Mouse (Mus musculus) embryonic facial prominence, embryonic 11.5 days (tissue): ENCODE data around the gene Lhb. TPM values are rescaled to one million over a fixed set of nuclear protein-coding genes. Genes with fewer than 3 reads are reported as not detected.

Source experiments
- ATAC-seq: fragments of 200-750 bp; cut with Nextera tagmentation; replicated peaks from 2 replicates; pipeline ENCODE4 v1.8.0; 2017; ENCODE audit warnings: low read depth; ENCODE audit not compliant: insufficient number of reproducible peaks, low FRiP score, low TSS enrichment
- DNase-seq: peaks from one replicate; pipeline ENCODE4 v3.0.0-alpha.2; 2015; ENCODE audit warnings: low spot score
- H3K27ac ChIP-seq: fragments of 300-500 bp; sonication (generic); replicated peaks from 2 replicates; pipeline ENCODE4 v1.5.1; 2014; ENCODE audit warnings: mild to moderate bottlenecking, low read depth, low read length, control low read depth
- H3K27me3 ChIP-seq: fragments of 300-500 bp; sonication (generic); 2 replicates; pipeline ENCODE4 v1.6.1; 2014; ENCODE audit warnings: mild to moderate bottlenecking, low read length, moderate library complexity, mixed read lengths; ENCODE audit not compliant: control insufficient read depth, insufficient read depth
- H3K36me3 ChIP-seq: fragments of 300-500 bp; sonication (generic); replicated peaks from 2 replicates; pipeline ENCODE4 v1.6.1; 2014; ENCODE audit warnings: low read depth, mild to moderate bottlenecking, low read length, moderate library complexity, mixed read lengths; ENCODE audit not compliant: control insufficient read depth, insufficient read depth
- H3K4me1 ChIP-seq: fragments of 300-500 bp; sonication (generic); 2 replicates; pipeline ENCODE4 v1.6.1; 2014; ENCODE audit warnings: low read length, mixed read lengths; ENCODE audit not compliant: control insufficient read depth, insufficient read depth
- H3K4me2 ChIP-seq: fragments of 300-500 bp; sonication (generic); 2 replicates; pipeline ENCODE4 v1.6.1; 2014; ENCODE audit warnings: low read depth, mild to moderate bottlenecking, control low read depth, low read length, moderate library complexity
- H3K4me3 ChIP-seq: fragments of 300-500 bp; sonication (generic); 2 replicates; pipeline ENCODE4 v1.5.1; 2014; ENCODE audit warnings: low read depth, low read length, control low read depth
- H3K9ac ChIP-seq: fragments of 300-500 bp; sonication (generic); replicated peaks from 2 replicates; pipeline ENCODE4 v1.6.1; 2014; ENCODE audit warnings: mild to moderate bottlenecking, control low read depth, low read length
- H3K9me3 ChIP-seq: fragments of 300-500 bp; sonication (generic); replicated peaks from 2 replicates; pipeline ENCODE4 v1.6.1; 2016; ENCODE audit warnings: mild to moderate bottlenecking, low read length, inconsistent platforms, mixed read lengths; ENCODE audit not compliant: control insufficient read depth
- WGBS: fragments of 180-500 bp; shearing (Covaris S2); extraction: QIAGEN DNeasy Blood & Tissue Kit; methylation state at CpG from one replicate; pipeline ENCODE4 v1.1.7; 2014; 5-methylcytosine and 5-hydroxymethylcytosine counted together
- polyA plus RNA-seq: library from polyadenylated mRNA; unstranded; fragments of >200 nt; fragmentation: Nextera tagmentation; extraction: Ambion mirVana; gene quantifications from 2 replicates; pipeline ENCODE4 v1.2.1, GENCODE M21; 2014

Lhb gene
- polyA plus RNA-seq, 1 experiment from 2014 or later, result not detected

DNA sequence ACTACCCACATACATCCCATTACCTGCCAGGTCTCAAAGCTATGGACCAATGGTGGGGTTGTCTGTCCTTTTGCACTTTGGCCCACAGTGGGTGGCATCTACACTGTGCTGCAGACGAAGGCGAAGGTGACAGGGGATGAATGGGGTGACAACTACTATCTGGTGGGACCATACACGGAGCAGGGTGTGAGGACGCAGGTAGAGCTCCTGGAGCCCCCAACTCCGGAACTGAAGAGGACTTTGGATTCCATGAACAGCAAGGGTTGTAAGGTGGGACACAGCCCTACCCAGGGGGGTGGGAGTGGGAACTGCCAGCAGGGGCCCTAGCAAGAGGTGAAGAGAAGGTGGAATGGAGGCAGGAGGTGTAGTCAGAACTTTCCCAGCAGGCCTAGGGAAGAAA is 15.8 kb downstream of the Lhb start:
- no peak overlapping the region for H3K4me3 ChIP-seq

DNA sequence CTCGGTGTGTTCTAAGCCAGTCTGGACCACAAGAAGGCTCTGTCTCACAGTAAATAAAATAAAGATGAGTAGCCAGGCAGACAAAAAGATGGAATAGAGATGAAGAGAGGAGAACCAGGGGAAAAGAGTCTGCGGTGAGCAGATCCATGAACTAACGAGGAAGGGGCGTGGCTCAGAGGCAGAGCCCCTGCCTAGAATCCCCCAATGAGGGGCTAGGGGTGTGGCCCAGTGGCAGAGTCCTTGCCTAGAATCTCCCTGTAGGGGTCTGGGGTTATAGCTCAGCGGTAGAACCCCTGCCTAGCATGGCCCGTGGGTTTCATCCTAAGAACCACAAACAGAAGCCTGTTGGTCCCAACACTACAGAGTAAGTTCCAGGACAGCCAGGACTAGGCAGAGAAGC is 16.4 kb downstream of the Lhb start:
- Histone ChIP-seq H3K27me3 (no peaks in the 10 kb centered on the region), H3K9ac (no peak overlapping the region; the same call in 1 of the 2 replicates), H3K9me3 (no peaks in the 10 kb centered on the region), H3K36me3 (no peaks in the 10 kb centered on the region; the same call in 1 of the 2 replicates), H3K4me3 (no peak overlapping the region), H3K27ac (no peak overlapping the region), H3K4me2 (0 out of 2 replicates have a peak overlapping the region, but pooled peaks have one; percentile 16), H3K4me1 (peaks cover 14% of the 10 kb centered on the region)
- 18% methylated on average over 6 of the region's 6 CpGs for WGBS
- peak; percentile 64 for DNase-seq
- ATAC-seq, result no peak

More for the DNA sequence above, 15.8 kb downstream of the Lhb start:
- H3K27ac ChIP-seq, result no peak overlapping the region
- peak overlapping the region; percentile 13; the same call in 1 of the 2 replicates for H3K4me2 ChIP-seq
- H3K9me3 ChIP-seq, result no peaks in the 10 kb centered on the region
- peaks cover 14% of the 10 kb centered on the region for H3K4me1 ChIP-seq
- no peaks in the 10 kb centered on the region; the same call in 1 of the 2 replicates for H3K36me3 ChIP-seq
- 95% methylated on average over 5 of the region's 5 CpGs for WGBS
- DNase-seq (no peak), ATAC-seq (no peak)
- no peak overlapping the region; the same call in 1 of the 2 replicates for H3K9ac ChIP-seq
- no peaks in the 10 kb centered on the region for H3K27me3 ChIP-seq

DNA sequence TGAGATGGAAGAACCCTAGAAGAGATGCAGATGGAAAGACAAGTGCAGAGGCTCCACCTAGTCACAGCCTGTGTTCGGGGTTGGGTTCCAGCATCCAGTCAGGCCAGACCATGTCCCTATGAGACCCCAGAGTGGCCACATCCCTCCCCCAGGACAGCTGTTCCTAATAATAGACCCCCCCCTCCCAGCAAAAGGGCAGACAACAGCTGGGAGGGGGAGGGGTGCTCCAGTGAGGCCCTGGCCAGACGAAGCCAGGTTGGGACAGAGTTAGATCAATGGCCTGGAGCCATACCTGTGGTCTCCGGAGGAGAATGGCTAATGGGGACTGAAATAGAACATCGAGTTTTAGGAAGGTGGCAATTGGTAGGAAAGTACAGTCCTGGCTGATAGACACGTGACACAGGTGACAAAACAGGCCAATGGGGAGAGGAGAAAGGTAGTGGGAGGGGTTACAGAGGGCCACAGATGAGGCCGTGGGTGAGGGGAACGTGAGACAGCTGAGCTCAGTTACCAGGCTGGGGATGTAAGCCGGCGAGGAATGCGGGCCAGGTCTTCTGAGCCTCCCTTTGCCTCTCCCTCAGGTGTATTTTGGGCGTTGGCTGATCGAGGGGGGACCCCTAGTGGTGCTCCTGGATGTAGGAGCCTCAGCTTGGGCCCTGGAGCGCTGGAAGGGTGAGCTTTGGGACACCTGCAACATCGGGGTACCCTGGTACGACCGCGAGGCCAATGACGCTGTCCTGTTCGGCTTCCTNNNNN is 17.1 kb downstream of the Lhb start, which contains the start of gene Ruvbl2:
Ruvbl2 (minus strand) TSS at position 576 of the 756 bp plus-strand sequence.
- DNase-seq (peak; percentile 66), ATAC-seq (no peak)
- Histone ChIP-seq H3K9ac (no peak within 1 kb of the TSS; the same call in 1 of the 2 replicates), H3K27me3 (no peaks in the 10 kb centered on the region), H3K36me3 (no peaks in the 10 kb centered on the region; the same call in 1 of the 2 replicates), H3K4me2 (peak within 1 kb of the TSS; percentile 23), H3K4me3 (no peak within 1 kb of the TSS), H3K4me1 (peaks cover 14% of the 10 kb centered on the region), H3K27ac (no peak within 1 kb of the TSS), H3K9me3 (no peaks in the 10 kb centered on the region)
- 22% methylated on average over 19 of the region's 19 CpGs for WGBS

DNA sequence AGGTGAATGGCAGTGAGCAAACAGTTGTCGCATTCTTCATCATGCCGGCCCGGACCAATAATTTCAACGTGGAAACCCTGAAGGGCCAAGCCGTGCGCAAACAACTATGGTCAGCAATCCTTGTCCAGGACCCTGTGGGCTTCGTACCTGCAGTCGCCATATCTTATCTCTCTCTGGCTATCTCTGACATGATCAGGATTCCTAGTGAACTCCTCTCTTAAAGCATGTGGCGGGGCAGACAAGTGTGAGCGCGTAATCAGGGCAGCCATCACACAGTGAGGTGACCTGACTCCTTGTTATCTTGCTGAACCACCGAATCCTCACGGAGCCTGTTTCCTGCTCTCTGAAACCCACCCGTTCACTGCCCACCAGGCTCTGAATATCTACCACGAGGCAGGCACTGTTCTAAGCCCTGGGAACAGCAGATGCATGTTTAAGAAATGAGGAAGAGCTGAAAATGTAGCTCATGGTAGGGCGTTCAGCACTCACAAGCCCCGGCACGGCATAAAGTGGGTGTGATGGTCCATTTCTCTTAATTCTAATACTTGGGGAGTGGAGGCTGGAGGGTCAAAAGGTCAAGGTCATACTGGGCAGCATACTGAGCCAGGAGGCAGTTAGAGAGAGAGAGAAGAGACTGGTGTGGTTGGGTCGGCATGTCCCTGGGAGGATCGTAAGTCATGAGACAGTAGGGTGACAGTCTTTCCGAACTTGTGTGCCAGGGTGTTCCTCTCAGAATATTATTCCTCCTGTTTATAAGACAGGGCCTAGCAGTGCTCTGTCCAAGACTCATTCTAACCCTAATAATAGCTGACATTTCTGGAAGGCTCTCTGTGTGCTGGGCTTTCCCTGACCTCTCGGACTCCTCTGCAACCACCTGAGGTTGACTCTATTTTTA is 23.2 kb downstream of the Lhb start:
- no peak for DNase-seq

DNA sequence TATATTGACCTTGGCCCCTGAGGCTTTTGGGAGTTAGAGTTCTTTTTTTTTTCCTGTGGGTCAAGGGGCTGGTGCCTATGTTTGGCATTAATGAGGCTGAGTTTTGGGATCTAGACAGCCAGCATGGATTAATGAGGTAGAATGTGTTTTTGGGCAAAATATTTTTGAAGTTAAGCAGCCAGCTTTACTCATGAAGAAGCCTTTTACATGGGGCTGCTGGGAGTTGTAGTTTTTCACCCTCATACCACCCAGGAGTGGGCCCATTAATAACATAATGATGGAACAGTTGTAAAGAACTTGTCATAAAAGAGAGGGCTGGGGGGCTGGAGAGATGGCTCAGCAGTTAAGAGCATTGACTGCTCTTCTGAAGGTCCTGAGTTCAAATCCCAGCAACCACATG is 26.0 kb downstream of the Lhb start:
- Histone ChIP-seq H3K4me3 (no peak overlapping the region), H3K9ac (no peak overlapping the region), H3K4me1 (no peaks in the 10 kb centered on the region), H3K4me2 (no peak overlapping the region), H3K9me3 (no peaks in the 10 kb centered on the region), H3K36me3 (no peaks in the 10 kb centered on the region), H3K27ac (no peak overlapping the region), H3K27me3 (no peaks in the 10 kb centered on the region)
- ATAC-seq (no peak), DNase-seq (no peak)

More for the DNA sequence above, 23.2 kb downstream of the Lhb start:
- 86% methylated on average over 22 of the region's 22 CpGs for WGBS
- Histone ChIP-seq H3K4me3 (no peak overlapping the region), H3K27ac (no peak overlapping the region), H3K4me2 (no peak overlapping the region), H3K9me3 (no peaks in the 10 kb centered on the region), H3K27me3 (no peaks in the 10 kb centered on the region), H3K36me3 (no peaks in the 10 kb centered on the region; the same call in 1 of the 2 replicates), H3K9ac (no peak overlapping the region), H3K4me1 (no peaks in the 10 kb centered on the region)
- ATAC-seq, result no peak

DNA sequence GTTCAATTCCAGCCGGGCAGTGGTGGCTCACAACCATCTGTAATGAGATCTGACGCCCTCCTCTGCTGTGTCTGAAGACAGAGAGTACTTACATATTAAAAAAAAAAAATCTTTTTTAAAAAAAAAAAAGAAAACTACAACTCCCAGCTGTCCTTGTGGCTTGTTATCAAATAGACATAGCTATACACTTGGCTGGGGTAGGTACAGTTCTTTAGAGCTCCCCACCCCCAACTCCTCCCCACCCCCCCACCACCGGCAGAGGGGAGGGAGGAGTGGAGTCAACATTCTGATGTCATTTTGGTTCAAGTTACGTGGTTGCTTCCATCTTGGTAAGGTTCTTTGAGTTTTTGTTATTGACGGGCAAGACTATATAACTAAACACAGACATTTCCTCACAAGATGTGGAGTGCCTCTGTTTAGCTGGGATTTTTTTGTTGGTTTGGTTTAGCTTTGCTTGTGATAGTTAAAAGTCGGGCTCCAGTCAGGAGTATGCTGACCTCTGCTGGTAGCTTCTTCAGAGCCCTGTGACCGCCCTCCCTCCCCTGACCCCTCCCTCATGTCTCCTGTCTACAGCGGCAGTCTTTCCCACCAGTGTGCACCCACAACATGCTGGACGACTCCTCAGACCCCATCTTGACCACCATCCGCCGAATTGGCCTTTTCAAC is 26.8 kb downstream of the Lhb start:
- H3K4me3 ChIP-seq, result no peak overlapping the region
- no peak overlapping the region for H3K9ac ChIP-seq
- peak; percentile 64 for DNase-seq
- H3K4me1 ChIP-seq, result no peaks in the 10 kb centered on the region
- 0 out of 2 replicates have a peak, but pooled peaks have one; percentile 35 for ATAC-seq
- H3K4me2 ChIP-seq, result no peak overlapping the region
- no peak overlapping the region for H3K27ac ChIP-seq
- 29% methylated on average over 11 of the region's 11 CpGs for WGBS
- H3K27me3 ChIP-seq, result no peaks in the 10 kb centered on the region
- no peaks in the 10 kb centered on the region for H3K36me3 ChIP-seq
- no peaks in the 10 kb centered on the region for H3K9me3 ChIP-seq

DNA sequence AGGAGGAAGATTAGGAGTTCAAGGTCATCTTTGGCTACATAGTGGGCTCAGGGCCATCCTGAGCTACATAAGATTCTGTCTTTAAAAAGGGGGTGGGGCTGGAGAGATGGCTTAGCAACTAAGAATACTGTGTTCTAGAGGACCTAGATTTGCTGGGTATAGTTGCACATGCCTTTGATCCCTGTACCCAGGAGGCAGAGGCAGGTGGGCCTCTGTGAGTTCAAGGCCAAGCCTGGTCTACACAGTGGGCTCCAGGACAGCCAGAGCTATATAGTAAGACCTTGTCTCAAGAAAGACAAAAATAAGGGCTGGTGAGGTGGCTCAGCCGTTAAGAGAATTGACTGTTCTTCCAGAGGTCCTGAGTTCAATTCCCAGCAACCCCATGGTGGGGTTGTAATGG is 29.4 kb downstream of the Lhb start:
- H3K4me1 ChIP-seq, result no peaks in the 10 kb centered on the region
- ATAC-seq, result no peak
- 97% methylated on average over 1 of the region's 1 CpGs for WGBS

More for the DNA sequence above, 29.4 kb downstream of the Lhb start:
- Histone ChIP-seq H3K36me3 (peaks cover 2% of the 10 kb centered on the region; the same call in 1 of the 2 replicates), H3K9me3 (no peaks in the 10 kb centered on the region), H3K4me2 (no peak overlapping the region), H3K27me3 (no peaks in the 10 kb centered on the region), H3K9ac (no peak overlapping the region), H3K27ac (no peak overlapping the region), H3K4me3 (no peak overlapping the region)
- DNase-seq, result no peak
